Mouse (Mus musculus) midbrain, embryonic 15.5 days (tissue): Measurements from ENCODE around the gene Tmcc3. TPM values are rescaled to one million over a fixed set of nuclear protein-coding genes. Genes with fewer than 3 reads are reported as not detected.

Experiments used
- ATAC-seq: fragments of 200-750 bp; cut with Nextera tagmentation; replicated peaks from 2 replicates; pipeline ENCODE4 v1.8.0; 2017; ENCODE audit warnings: moderate TSS enrichment
- H3K27ac ChIP-seq: fragments of 300-500 bp; sonication (generic); 2 replicates; pipeline ENCODE4 v1.5.1; 2015; ENCODE audit warnings: mild to moderate bottlenecking, inconsistent platforms
- H3K27me3 ChIP-seq: fragments of 300-500 bp; sonication (generic); replicated peaks from 2 replicates; pipeline ENCODE4 v1.6.1; 2015; ENCODE audit warnings: inconsistent platforms
- H3K36me3 ChIP-seq: fragments of 300-500 bp; sonication (generic); replicated peaks from 2 replicates; pipeline ENCODE4 v1.6.1; 2015; ENCODE audit warnings: inconsistent platforms
- H3K4me1 ChIP-seq: fragments of 300-500 bp; sonication (generic); 2 replicates; pipeline ENCODE4 v1.6.1; 2015; ENCODE audit warnings: inconsistent platforms
- H3K4me2 ChIP-seq: fragments of 300-500 bp; sonication (generic); 2 replicates; pipeline ENCODE4 v1.6.1; 2015; ENCODE audit warnings: inconsistent platforms, mild to moderate bottlenecking, moderate library complexity
- H3K4me3 ChIP-seq: fragments of 300-500 bp; sonication (generic); 2 replicates; pipeline ENCODE4 v1.5.1; 2015; ENCODE audit warnings: mild to moderate bottlenecking, inconsistent platforms
- H3K9ac ChIP-seq: fragments of 300-500 bp; sonication (generic); 2 replicates; pipeline ENCODE4 v1.6.1; 2015; ENCODE audit warnings: mild to moderate bottlenecking, inconsistent platforms
- H3K9me3 ChIP-seq: fragments of 300-500 bp; sonication (generic); 2 replicates; pipeline ENCODE4 v1.6.1; 2016; ENCODE audit warnings: inconsistent platforms
- WGBS: fragments of 180-500 bp; shearing (Covaris S2); methylation state at CpG from one replicate; pipeline ENCODE4 v1.1.7; 2015; ENCODE audit warnings: mixed read lengths; 5-methylcytosine and 5-hydroxymethylcytosine counted together
- polyA plus RNA-seq: library from polyadenylated mRNA; unstranded; fragments of >200 nt; fragmentation: Nextera tagmentation; extraction: Ambion mirVana; gene quantifications from 2 replicates; pipeline ENCODE4 v1.2.1, GENCODE M21; 2015

The Tmcc3 gene
- polyA plus RNA-seq, 1 experiment from 2014 or later: 13.7 TPM

- H3K27ac ChIP-seq: no peak overlapping the region
- ATAC-seq: no peak
- WGBS: 55% methylated on average over 8 of the region's 8 CpGs
- H3K4me3 ChIP-seq: no peak overlapping the region
- H3K9me3 ChIP-seq: no peaks in the 10 kb centered on the region
- no peaks in the 10 kb centered on the region for H3K27me3 ChIP-seq
- no peaks in the 10 kb centered on the region for H3K36me3 ChIP-seq
- H3K4me2 ChIP-seq: no peak overlapping the region
- H3K9ac ChIP-seq: no peak overlapping the region
- peaks cover 23% of the 10 kb centered on the region for H3K4me1 ChIP-seq
Observed at GRCm38 (mm10) chr10:94543956-94544355, 232.2 kb downstream of the Tmcc3 start.

GRCm38 (mm10) chr10:94544803-94545202 is 233.1 kb downstream of the Tmcc3 start:
- ATAC-seq: no peak
- Histone ChIP-seq H3K9ac (peak overlapping the region; percentile 18; the same call in 1 of the 2 replicates), H3K27ac (no peak overlapping the region; the same call in 1 of the 2 replicates), H3K27me3 (no peaks in the 10 kb centered on the region), H3K4me1 (peaks cover 23% of the 10 kb centered on the region), H3K4me2 (peak overlapping the region; percentile 23), H3K4me3 (no peak overlapping the region), H3K36me3 (no peaks in the 10 kb centered on the region), H3K9me3 (no peaks in the 10 kb centered on the region)
- 13% methylated on average over 8 of the region's 8 CpGs for WGBS

- Histone ChIP-seq H3K4me3 (no peak overlapping the region), H3K27ac (no peak overlapping the region; the same call in 1 of the 2 replicates), H3K9ac (no peak overlapping the region), H3K27me3 (no peaks in the 10 kb centered on the region), H3K4me1 (peaks cover 28% of the 10 kb centered on the region), H3K4me2 (peak overlapping the region; percentile 23), H3K36me3 (no peaks in the 10 kb centered on the region), H3K9me3 (no peaks in the 10 kb centered on the region)
- peak; percentile 68 for ATAC-seq
- 24% methylated on average over 21 of the region's 21 CpGs for WGBS
Observed at GRCm38 (mm10) chr10:94545259-94546019, 233.7 kb downstream of the Tmcc3 start.

GRCm38 (mm10) chr10:94546617-94547016 is 234.9 kb downstream of the Tmcc3 start:
- no peak for ATAC-seq
- H3K4me3 ChIP-seq: no peak overlapping the region
- 75% methylated on average over 6 of the region's 6 CpGs for WGBS
- no peak overlapping the region for H3K27ac ChIP-seq
- H3K9ac ChIP-seq: no peak overlapping the region
- peaks cover 32% of the 10 kb centered on the region for H3K4me1 ChIP-seq
- no peaks in the 10 kb centered on the region for H3K27me3 ChIP-seq
- no peaks in the 10 kb centered on the region for H3K9me3 ChIP-seq
- H3K36me3 ChIP-seq: no peaks in the 10 kb centered on the region
- no peak overlapping the region for H3K4me2 ChIP-seq

GRCm38 (mm10) chr10:94549511-94550232 is 237.9 kb downstream of the Tmcc3 start:
- Histone ChIP-seq H3K36me3 (no peaks in the 10 kb centered on the region), H3K4me3 (no peak overlapping the region), H3K27me3 (no peaks in the 10 kb centered on the region), H3K9ac (no peak overlapping the region), H3K4me1 (peaks cover 25% of the 10 kb centered on the region), H3K27ac (no peak overlapping the region), H3K9me3 (no peaks in the 10 kb centered on the region), H3K4me2 (no peak overlapping the region)
- WGBS: 59% methylated on average over 4 of the region's 4 CpGs
- no peak for ATAC-seq

- Histone ChIP-seq H3K9ac (no peak overlapping the region), H3K4me3 (no peak overlapping the region), H3K4me1 (peaks cover 15% of the 10 kb centered on the region), H3K4me2 (no peak overlapping the region), H3K9me3 (no peaks in the 10 kb centered on the region), H3K36me3 (no peaks in the 10 kb centered on the region), H3K27ac (no peak overlapping the region), H3K27me3 (no peaks in the 10 kb centered on the region)
- 53% methylated on average over 9 of the region's 9 CpGs for WGBS
- ATAC-seq: no peak
Observed at GRCm38 (mm10) chr10:94550649-94551048, 238.9 kb downstream of the Tmcc3 start.

- Histone ChIP-seq H3K9ac (no peak overlapping the region), H3K9me3 (no peaks in the 10 kb centered on the region)
- WGBS: 64% methylated on average over 2 of the region's 2 CpGs
Observed at GRCm38 (mm10) chr10:94551065-94551464, 239.3 kb downstream of the Tmcc3 start.

GRCm38 (mm10) chr10:94551511-94551910 is 239.8 kb downstream of the Tmcc3 start:
- Histone ChIP-seq H3K4me1 (peaks cover 9% of the 10 kb centered on the region), H3K27ac (no peak overlapping the region), H3K4me2 (no peak overlapping the region), H3K9me3 (no peaks in the 10 kb centered on the region), H3K9ac (no peak overlapping the region), H3K4me3 (no peak overlapping the region), H3K27me3 (no peaks in the 10 kb centered on the region), H3K36me3 (no peaks in the 10 kb centered on the region)
- 95% methylated on average over 6 of the region's 6 CpGs for WGBS
- no peak for ATAC-seq

More at GRCm38 (mm10) chr10:94551065-94551464, 239.3 kb downstream of the Tmcc3 start:
- H3K4me1 ChIP-seq: peaks cover 11% of the 10 kb centered on the region
- H3K36me3 ChIP-seq: no peaks in the 10 kb centered on the region
- no peak overlapping the region for H3K4me2 ChIP-seq
- H3K4me3 ChIP-seq: no peak overlapping the region
- no peak for ATAC-seq
- H3K27ac ChIP-seq: no peak overlapping the region
- no peaks in the 10 kb centered on the region for H3K27me3 ChIP-seq

- H3K4me3 ChIP-seq: no peak overlapping the region
- H3K36me3 ChIP-seq: no peaks in the 10 kb centered on the region
- no peak overlapping the region for H3K9ac ChIP-seq
- no peaks in the 10 kb centered on the region for H3K27me3 ChIP-seq
- no peaks in the 10 kb centered on the region for H3K9me3 ChIP-seq
- H3K4me2 ChIP-seq: no peak overlapping the region
- H3K27ac ChIP-seq: no peak overlapping the region
- 82% methylated on average over 7 of the region's 7 CpGs for WGBS
- peaks cover 9% of the 10 kb centered on the region for H3K4me1 ChIP-seq
- no peak for ATAC-seq
Observed at GRCm38 (mm10) chr10:94551924-94552523, 240.3 kb downstream of the Tmcc3 start.

- no peaks in the 10 kb centered on the region for H3K27me3 ChIP-seq
- H3K36me3 ChIP-seq: no peaks in the 10 kb centered on the region
- H3K27ac ChIP-seq: no peak overlapping the region
- no peak overlapping the region for H3K9ac ChIP-seq
- WGBS: 91% methylated on average over 2 of the region's 2 CpGs
- peaks cover 5% of the 10 kb centered on the region for H3K4me1 ChIP-seq
- H3K9me3 ChIP-seq: no peaks in the 10 kb centered on the region
- no peak overlapping the region for H3K4me2 ChIP-seq
- no peak for ATAC-seq
- no peak overlapping the region for H3K4me3 ChIP-seq
Observed at GRCm38 (mm10) chr10:94555394-94555793, 243.6 kb downstream of the Tmcc3 start.

- Histone ChIP-seq H3K9me3 (no peaks in the 10 kb centered on the region), H3K4me1 (no peaks in the 10 kb centered on the region; the same call in 1 of the 2 replicates), H3K27me3 (no peaks in the 10 kb centered on the region), H3K4me2 (no peak overlapping the region), H3K4me3 (no peak overlapping the region), H3K27ac (no peak overlapping the region), H3K9ac (no peak overlapping the region), H3K36me3 (no peaks in the 10 kb centered on the region)
- 76% methylated on average over 6 of the region's 6 CpGs for WGBS
- no peak for ATAC-seq
Observed at GRCm38 (mm10) chr10:94557428-94558149, 245.8 kb downstream of the Tmcc3 start.

- 86% methylated on average over 7 of the region's 7 CpGs for WGBS
- Histone ChIP-seq H3K9me3 (no peaks in the 10 kb centered on the region), H3K4me2 (no peak overlapping the region), H3K4me1 (no peaks in the 10 kb centered on the region; the same call in 1 of the 2 replicates), H3K9ac (no peak overlapping the region), H3K4me3 (no peak overlapping the region), H3K36me3 (no peaks in the 10 kb centered on the region), H3K27me3 (no peaks in the 10 kb centered on the region), H3K27ac (no peak overlapping the region)
- ATAC-seq: no peak
Observed at GRCm38 (mm10) chr10:94558826-94559225, 247.1 kb downstream of the Tmcc3 start.
